Mouse (Mus musculus): ENCODE measurements around the gene Teddm3.
"Not testable (repeated sequence)": the region's sequence is repeated elsewhere in the genome, so short reads cannot be mapped to it uniquely, and the experiment has no call there.

- not testable (repeated sequence) for TF ChIP-seq POLR2A (IDR thresholded peaks at IDR 0.05; ENCODE audit: control insufficient read depth, extremely low read depth, insufficient read depth, low read length, poor library complexity); CTCF (IDR thresholded peaks at IDR 0.05; ENCODE audit: borderline replicate concordance, control insufficient read depth, extremely low read depth, insufficient read depth, low read length, poor library complexity)
These were observed at the start of gene Teddm3 for GRCm38 (mm10) chr16:21153900-21154299.
